Mouse (Mus musculus) midbrain, embryonic 13.5 days (tissue): ENCODE results near the gene Lca5. TPM values are rescaled to one million over a fixed set of nuclear protein-coding genes. Genes with fewer than 3 reads are reported as not detected.

Experiments used
- ATAC-seq: fragments of 200-750 bp; cut with Nextera tagmentation; 2 replicates; pipeline ENCODE4 v1.8.0; 2017; ENCODE audit warnings: mild to moderate bottlenecking, moderate TSS enrichment, moderate library complexity
- H3K27ac ChIP-seq: fragments of 300-500 bp; sonication (generic); 2 replicates; pipeline ENCODE4 v1.5.1; 2015; ENCODE audit warnings: inconsistent platforms, mild to moderate bottlenecking, moderate library complexity
- H3K27me3 ChIP-seq: fragments of 300-500 bp; sonication (generic); 2 replicates; pipeline ENCODE4 v1.6.1; 2015; ENCODE audit warnings: mild to moderate bottlenecking, inconsistent platforms
- H3K36me3 ChIP-seq: fragments of 300-500 bp; sonication (generic); 2 replicates; pipeline ENCODE4 v1.6.1; 2015; ENCODE audit warnings: mild to moderate bottlenecking, inconsistent platforms
- H3K4me1 ChIP-seq: fragments of 300-500 bp; sonication (generic); replicated peaks from 2 replicates; pipeline ENCODE4 v1.6.1; 2015; ENCODE audit warnings: inconsistent platforms
- H3K4me2 ChIP-seq: fragments of 300-500 bp; sonication (generic); replicated peaks from 2 replicates; pipeline ENCODE4 v1.6.1; 2015; ENCODE audit warnings: moderate library complexity, mild to moderate bottlenecking, inconsistent platforms
- H3K4me3 ChIP-seq: fragments of 300-500 bp; sonication (generic); replicated peaks from 2 replicates; pipeline ENCODE4 v1.5.1; 2015; ENCODE audit warnings: mild to moderate bottlenecking, inconsistent platforms
- H3K9ac ChIP-seq: fragments of 300-500 bp; sonication (generic); replicated peaks from 2 replicates; pipeline ENCODE4 v1.6.1; 2015; ENCODE audit warnings: mild to moderate bottlenecking, inconsistent platforms
- H3K9me3 ChIP-seq: fragments of 300-500 bp; sonication (generic); 2 replicates; pipeline ENCODE4 v1.6.1; 2016; ENCODE audit warnings: mild to moderate bottlenecking, inconsistent platforms
- WGBS: fragments of 180-500 bp; shearing (Covaris S2); methylation state at CpG from one replicate; pipeline ENCODE4 v1.1.7; 2015; 5-methylcytosine and 5-hydroxymethylcytosine counted together
- polyA plus RNA-seq: library from polyadenylated mRNA; unstranded; fragments of >200 nt; fragmentation: Nextera tagmentation; extraction: Ambion mirVana; gene quantifications from 2 replicates; pipeline ENCODE4 v1.2.1, GENCODE M21; 2015

Lca5 gene
- polyA plus RNA-seq, 1 experiment from 2014 or later: 19.0 TPM

GRCm38 (mm10) chr9:83385301-83385700, 55.6 kb downstream of the Lca5 start:
- WGBS: 74% methylated on average over 6 of the region's 6 CpGs
- H3K9me3 ChIP-seq: no peaks in the 10 kb centered on the region
- no peak for ATAC-seq
- H3K4me3 ChIP-seq: no peak overlapping the region
- H3K36me3 ChIP-seq: no peaks in the 10 kb centered on the region
- no peaks in the 10 kb centered on the region for H3K27me3 ChIP-seq
- no peak overlapping the region for H3K27ac ChIP-seq
- H3K9ac ChIP-seq: no peak overlapping the region
- no peak overlapping the region for H3K4me2 ChIP-seq
- H3K4me1 ChIP-seq: peaks cover 16% of the 10 kb centered on the region; the same call in 1 of the 2 replicates

DNA sequence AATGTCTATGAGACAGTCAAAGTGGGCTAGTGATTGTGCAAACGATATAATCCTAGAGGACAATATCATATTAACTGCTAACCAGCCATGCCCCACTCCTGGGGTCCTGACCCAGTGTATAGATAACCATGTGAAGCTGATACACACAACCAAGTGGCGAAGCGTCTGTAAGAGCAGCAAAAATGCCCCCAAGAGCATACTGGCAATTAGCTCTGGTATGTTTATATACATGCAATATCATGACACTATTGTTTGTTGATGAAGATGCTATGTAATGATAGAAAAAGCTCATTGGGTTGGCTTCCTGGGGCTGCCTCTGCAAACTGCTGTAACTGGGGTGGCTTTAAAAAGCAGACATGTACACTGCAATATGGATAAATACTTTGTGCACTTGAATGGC, 57.7 kb downstream of the Lca5 start:
- H3K27me3 ChIP-seq: no peaks in the 10 kb centered on the region
- H3K36me3 ChIP-seq: no peaks in the 10 kb centered on the region
- no peak overlapping the region for H3K27ac ChIP-seq
- H3K9me3 ChIP-seq: no peaks in the 10 kb centered on the region
- no peak overlapping the region for H3K9ac ChIP-seq
- 73% methylated on average over 3 of the region's 3 CpGs for whole genome bisulfite sequencing
- H3K4me1 ChIP-seq: peaks cover 13% of the 10 kb centered on the region; the same call in 1 of the 2 replicates
- no peak overlapping the region for H3K4me2 ChIP-seq
- no peak overlapping the region for H3K4me3 ChIP-seq
- no peak for ATAC-seq

- 55% methylated on average over 3 of the region's 3 CpGs for WGBS
- no peak overlapping the region for H3K9ac ChIP-seq
- peaks cover 10% of the 10 kb centered on the region; the same call in 1 of the 2 replicates for H3K4me1 ChIP-seq
- H3K4me3 ChIP-seq: no peak overlapping the region
- no peaks in the 10 kb centered on the region for H3K27me3 ChIP-seq
- H3K9me3 ChIP-seq: no peaks in the 10 kb centered on the region
- ATAC-seq: no peak
- H3K36me3 ChIP-seq: no peaks in the 10 kb centered on the region
- H3K4me2 ChIP-seq: no peak overlapping the region
- H3K27ac ChIP-seq: no peak overlapping the region
These were observed 58.2 kb downstream of the Lca5 start for GRCm38 (mm10) chr9:83382775-83383174.

GRCm38 (mm10) chr9:83381317-83381716, 59.6 kb downstream of the Lca5 start:
- no peaks in the 10 kb centered on the region for H3K36me3 ChIP-seq

DNA sequence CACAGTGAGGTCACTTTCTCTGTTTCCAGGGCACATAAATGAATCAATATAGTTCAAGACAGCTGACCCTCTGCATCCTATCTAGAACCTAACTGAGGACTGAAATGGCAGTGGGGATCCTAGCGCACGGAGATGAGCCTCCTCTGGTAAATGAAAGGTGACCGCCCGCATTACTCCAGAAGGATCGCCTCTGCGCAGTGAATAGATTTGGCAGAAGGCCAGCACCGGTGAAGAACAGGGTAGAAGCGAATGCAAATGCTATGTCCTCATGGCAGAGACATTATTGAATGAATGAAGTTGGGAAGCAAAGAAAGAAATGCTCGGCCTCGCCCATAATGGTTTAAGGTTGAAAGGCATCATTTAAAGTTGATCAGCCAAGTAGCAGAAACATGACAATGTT, 61.3 kb downstream of the Lca5 start:
- H3K9me3 ChIP-seq: no peaks in the 10 kb centered on the region
- H3K27me3 ChIP-seq: no peaks in the 10 kb centered on the region
- H3K4me3 ChIP-seq: no peak overlapping the region
- H3K4me2 ChIP-seq: no peak overlapping the region
- 0 out of 2 replicates have a peak, but pooled peaks have one; percentile 3 for ATAC-seq
- H3K27ac ChIP-seq: no peak overlapping the region
- no peaks in the 10 kb centered on the region for H3K4me1 ChIP-seq
- H3K9ac ChIP-seq: no peak overlapping the region
- no peaks in the 10 kb centered on the region for H3K36me3 ChIP-seq
- 72% methylated on average over 10 of the region's 10 CpGs for WGBS

More at GRCm38 (mm10) chr9:83381317-83381716, 59.6 kb downstream of the Lca5 start:
- H3K4me3 ChIP-seq: no peak overlapping the region
- H3K4me1 ChIP-seq: 0 out of 2 replicates have a peak, but pooled peaks cover under 1% of the 10 kb centered on the region
- no peak overlapping the region for H3K27ac ChIP-seq
- no peak overlapping the region for H3K9ac ChIP-seq
- H3K4me2 ChIP-seq: no peak overlapping the region
- no peak for ATAC-seq
- no peaks in the 10 kb centered on the region for H3K9me3 ChIP-seq
- no peaks in the 10 kb centered on the region for H3K27me3 ChIP-seq

DNA sequence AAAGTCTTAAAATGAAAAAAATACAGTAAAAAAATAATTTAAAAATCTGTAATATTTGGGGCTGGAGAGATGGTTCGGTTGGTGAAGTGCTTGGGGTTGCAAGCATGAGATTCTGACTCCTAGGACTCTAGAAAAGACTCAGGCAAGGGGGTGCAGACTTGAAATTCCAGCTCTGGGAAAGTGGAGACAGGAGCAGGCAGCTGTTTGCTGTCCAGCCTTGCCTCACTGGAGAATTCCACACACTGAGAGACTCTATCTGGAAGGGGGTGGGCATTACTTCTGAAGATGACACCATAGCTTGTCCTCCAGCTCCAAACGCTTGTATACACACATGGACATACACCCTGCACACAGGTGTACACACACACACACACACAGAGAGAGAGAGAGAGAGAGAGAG, 63.8 kb downstream of the Lca5 start:
- H3K27me3 ChIP-seq: no peaks in the 10 kb centered on the region
- ATAC-seq: no peak
- 80% methylated on average over 2 of the region's 2 CpGs for WGBS
- H3K4me3 ChIP-seq: no peak overlapping the region
- no peak overlapping the region for H3K4me2 ChIP-seq
- H3K9ac ChIP-seq: no peak overlapping the region
- no peaks in the 10 kb centered on the region for H3K9me3 ChIP-seq
- no peaks in the 10 kb centered on the region; the same call in 1 of the 2 replicates for H3K4me1 ChIP-seq
- no peak overlapping the region for H3K27ac ChIP-seq
- no peaks in the 10 kb centered on the region for H3K36me3 ChIP-seq

DNA sequence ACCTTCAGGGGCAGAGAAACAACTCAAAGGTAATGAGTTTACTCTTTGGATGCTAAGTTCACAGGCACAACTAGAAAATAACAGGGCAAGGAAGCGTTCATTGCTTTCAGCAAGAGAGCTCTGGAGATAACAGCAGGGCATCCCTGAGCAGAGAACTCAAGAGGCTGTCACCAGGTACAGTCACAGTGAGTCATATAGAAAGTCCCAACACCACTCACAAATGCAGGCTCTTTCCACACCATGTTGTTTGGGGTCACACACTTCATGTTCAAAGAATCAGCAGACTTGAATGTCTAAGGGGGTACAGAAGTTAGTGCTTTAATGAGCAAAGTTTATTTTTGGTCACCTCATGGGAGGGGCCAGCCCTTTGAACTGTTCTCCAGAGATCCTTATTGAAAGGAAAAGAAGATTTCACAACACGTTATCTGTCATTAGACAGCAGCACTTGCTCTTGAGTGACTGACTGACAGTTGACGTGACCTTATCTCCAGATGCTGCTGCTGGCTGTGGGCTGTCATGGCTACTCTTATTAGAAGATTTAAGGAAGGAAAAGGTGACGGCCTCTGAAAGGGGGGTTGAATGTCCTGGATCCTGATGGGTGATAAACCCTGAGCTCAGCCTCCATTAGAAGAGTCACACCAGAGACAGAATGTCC, 65.3 kb downstream of the Lca5 start:
- H3K9me3 ChIP-seq: no peaks in the 10 kb centered on the region
- no peak overlapping the region for H3K27ac ChIP-seq
- WGBS: 78% methylated on average over 4 of the region's 4 CpGs
- H3K27me3 ChIP-seq: no peaks in the 10 kb centered on the region
- no peaks in the 10 kb centered on the region for H3K36me3 ChIP-seq
- no peak overlapping the region for H3K4me2 ChIP-seq
- ATAC-seq: no peak
- no peak overlapping the region for H3K9ac ChIP-seq
- H3K4me3 ChIP-seq: no peak overlapping the region
- no peaks in the 10 kb centered on the region; the same call in 1 of the 2 replicates for H3K4me1 ChIP-seq

- no peak for ATAC-seq
- WGBS: 44% methylated on average over 1 of the region's 1 CpGs
These were observed 70.0 kb downstream of the Lca5 start for GRCm38 (mm10) chr9:83370907-83371306.

GRCm38 (mm10) chr9:83368234-83368633, 72.7 kb downstream of the Lca5 start:
- H3K9me3 ChIP-seq: no peaks in the 10 kb centered on the region
- H3K27me3 ChIP-seq: no peaks in the 10 kb centered on the region
- no peaks in the 10 kb centered on the region for H3K36me3 ChIP-seq
- WGBS: 95% methylated on average over 1 of the region's 1 CpGs
- no peak overlapping the region for H3K4me2 ChIP-seq
- H3K4me1 ChIP-seq: no peaks in the 10 kb centered on the region; the same call in 1 of the 2 replicates
- no peak overlapping the region for H3K4me3 ChIP-seq
- no peak overlapping the region for H3K9ac ChIP-seq
- H3K27ac ChIP-seq: no peak overlapping the region
- no peak for ATAC-seq

More at GRCm38 (mm10) chr9:83370907-83371306, 70.0 kb downstream of the Lca5 start:
- Histone ChIP-seq H3K36me3 (no peaks in the 10 kb centered on the region), H3K4me2 (no peak overlapping the region), H3K27ac (no peak overlapping the region), H3K9me3 (no peaks in the 10 kb centered on the region), H3K4me1 (no peaks in the 10 kb centered on the region; the same call in 1 of the 2 replicates), H3K4me3 (no peak overlapping the region), H3K9ac (no peak overlapping the region), H3K27me3 (no peaks in the 10 kb centered on the region)

DNA sequence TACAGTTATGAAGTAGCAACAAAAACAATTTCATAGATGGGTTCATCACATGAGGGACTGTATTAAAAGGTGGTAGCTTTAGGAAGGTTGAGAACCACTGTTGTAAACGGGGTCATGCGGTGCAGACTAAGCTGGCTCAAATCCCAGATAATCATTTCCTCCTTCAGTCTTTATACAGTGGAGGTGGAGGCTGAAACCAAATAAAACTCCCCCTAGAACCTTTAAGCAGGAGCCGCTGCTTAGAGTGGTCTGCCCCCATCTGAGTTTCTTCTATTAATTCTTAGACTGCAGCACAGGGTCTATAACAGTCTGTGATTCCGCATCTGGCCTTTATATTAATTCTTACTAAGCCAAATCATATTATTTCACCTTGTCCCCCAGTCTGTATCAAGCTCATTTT, 85.1 kb downstream of the Lca5 start:
- ATAC-seq: no peak
- peaks cover 6% of the 10 kb centered on the region for H3K4me1 ChIP-seq
- no peak overlapping the region for H3K27ac ChIP-seq
- H3K9ac ChIP-seq: no peak overlapping the region
- no peaks in the 10 kb centered on the region for H3K27me3 ChIP-seq
- no peaks in the 10 kb centered on the region for H3K36me3 ChIP-seq
- 75% methylated on average over 4 of the region's 4 CpGs for WGBS
- H3K4me3 ChIP-seq: no peak overlapping the region
- no peaks in the 10 kb centered on the region for H3K9me3 ChIP-seq
- no peak overlapping the region for H3K4me2 ChIP-seq

DNA sequence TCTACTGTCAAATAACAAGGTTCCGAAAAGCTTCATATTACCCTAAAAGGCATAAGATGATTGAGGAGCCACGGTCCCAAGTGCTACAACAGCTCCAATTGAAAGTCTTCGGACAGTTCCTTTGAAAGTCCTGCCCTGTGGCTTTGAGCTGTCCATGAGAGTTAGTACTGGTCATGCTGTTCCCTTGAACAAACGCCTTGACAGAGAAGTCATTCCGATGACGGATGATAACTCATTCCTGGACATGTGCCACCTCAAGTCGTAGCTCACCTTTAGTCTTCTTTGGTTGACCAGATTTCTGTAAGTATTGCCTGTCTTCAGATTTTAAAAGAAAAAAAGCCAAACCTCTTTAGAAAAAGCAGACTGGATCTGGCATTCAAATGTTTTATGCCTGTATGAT, 87.6 kb downstream of the Lca5 start:
- peaks cover 27% of the 10 kb centered on the region for H3K4me1 ChIP-seq
- no peaks in the 10 kb centered on the region for H3K9me3 ChIP-seq
- ATAC-seq: no peak
- no peaks in the 10 kb centered on the region for H3K36me3 ChIP-seq
- 77% methylated on average over 7 of the region's 7 CpGs for WGBS
- H3K4me2 ChIP-seq: no peak overlapping the region
- no peak overlapping the region for H3K27ac ChIP-seq
- no peak overlapping the region for H3K9ac ChIP-seq
- H3K4me3 ChIP-seq: no peak overlapping the region
- H3K27me3 ChIP-seq: no peaks in the 10 kb centered on the region

GRCm38 (mm10) chr9:83351171-83351570, 89.8 kb downstream of the Lca5 start:
- no peaks in the 10 kb centered on the region for H3K9me3 ChIP-seq
- ATAC-seq: no peak
- 62% methylated on average over 5 of the region's 5 CpGs for WGBS
- H3K27me3 ChIP-seq: no peaks in the 10 kb centered on the region
- H3K36me3 ChIP-seq: no peaks in the 10 kb centered on the region
- H3K4me2 ChIP-seq: no peak overlapping the region
- no peak overlapping the region for H3K4me3 ChIP-seq
- no peak overlapping the region for H3K27ac ChIP-seq
- H3K9ac ChIP-seq: no peak overlapping the region
- H3K4me1 ChIP-seq: peaks cover 27% of the 10 kb centered on the region

- no peaks in the 10 kb centered on the region for H3K27me3 ChIP-seq
- H3K9me3 ChIP-seq: no peaks in the 10 kb centered on the region
- WGBS: 5% methylated on average over 5 of the region's 5 CpGs
- no peak overlapping the region for H3K9ac ChIP-seq
- H3K27ac ChIP-seq: no peak overlapping the region
- H3K36me3 ChIP-seq: no peaks in the 10 kb centered on the region
- no peak overlapping the region for H3K4me2 ChIP-seq
- peaks cover 27% of the 10 kb centered on the region for H3K4me1 ChIP-seq
- no peak overlapping the region for H3K4me3 ChIP-seq
- ATAC-seq: 0 out of 2 replicates have a peak, but pooled peaks have one; percentile 28
These were observed 90.3 kb downstream of the Lca5 start for GRCm38 (mm10) chr9:83350613-83351012.
